In the genomic region with DNA sequence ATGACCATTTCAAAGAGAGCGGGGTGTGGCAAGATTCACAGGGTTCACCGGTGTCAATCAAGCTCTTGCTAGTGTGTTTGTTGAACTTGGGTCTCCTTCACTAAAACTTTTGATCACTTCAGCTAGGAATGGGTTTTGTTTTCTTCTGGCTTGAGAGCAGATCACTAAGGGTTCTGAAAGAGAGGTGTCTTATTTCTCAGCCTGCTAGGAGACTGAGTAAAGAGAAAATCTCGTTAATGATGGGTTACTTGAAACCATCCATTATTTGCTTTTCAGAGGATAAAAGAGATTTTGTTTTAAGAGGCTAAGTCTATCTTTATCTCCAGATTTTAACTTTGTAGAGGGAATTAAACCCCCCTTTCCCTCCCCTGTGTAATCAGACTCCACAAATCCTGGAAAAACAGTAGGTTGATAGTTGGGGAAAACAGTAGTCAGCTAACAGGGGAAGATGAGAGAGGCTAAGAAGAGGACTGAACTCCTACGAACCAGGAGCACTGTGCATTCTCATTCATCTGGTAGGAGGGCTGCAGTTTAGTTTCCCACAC, we compare ENCODE assay signal across 11 mouse cellular contexts.
"Had no signal": no experiment of that assay in that cellular context is flagged by ENCODE, and none has a peak within 500 bp of the region (broad histone marks: within the 10 kb centered on the region; RNA-seq: fewer than 3 reads in every experiment).

No protein-coding gene starts in this region.

- H3K4me1 ChIP-seq: limb, embryonic 13.5 days; midbrain, embryonic 12.5 days; neural tube, embryonic 13.5 days had no signal

- ATAC-seq: midbrain, embryonic 16.5 days had no signal

- H3K36me3 ChIP-seq: limb, embryonic 13.5 days; midbrain, embryonic 12.5 days; neural tube, embryonic 13.5 days had no signal

- H3K9me3 ChIP-seq: limb, embryonic 13.5 days; midbrain, embryonic 12.5 days; neural tube, embryonic 13.5 days had no signal

- H3K4me3 ChIP-seq: limb, embryonic 13.5 days; midbrain, embryonic 12.5 days; neural tube, embryonic 13.5 days had no signal

- H3K27ac ChIP-seq: limb, embryonic 13.5 days; liver, embryonic 14.5 days; midbrain, embryonic 12.5 days; neural tube, embryonic 13.5 days; stomach, postnatal 0 days had no signal

- H3K9ac ChIP-seq: limb, embryonic 13.5 days; liver, embryonic 14.5 days; midbrain, embryonic 12.5 days; neural tube, embryonic 13.5 days had no signal

- H3K4me2 ChIP-seq: limb, embryonic 13.5 days; midbrain, embryonic 12.5 days; neural tube, embryonic 13.5 days had no signal

- H3K27me3 ChIP-seq: limb, embryonic 13.5 days; midbrain, embryonic 12.5 days; neural tube, embryonic 13.5 days had no signal

- DNase-seq: kidney, adult 9 months; left cerebral cortex, postnatal 4 days; lung, adult 18-20 months; right cerebral cortex, postnatal 25 days; thymus, postnatal 4 days had no signal
